Mouse (Mus musculus) embryonic facial prominence, embryonic 10.5 days (tissue): ENCODE results near the gene Usp35. TPM values are rescaled to one million over a fixed set of nuclear protein-coding genes. Genes with fewer than 3 reads are reported as not detected.
A peak's percentile ranks its signal among the peaks of the same experiment; 100 is the strongest.

Experiments
- DNase-seq: peaks from one replicate; pipeline ENCODE4 v3.0.0-alpha.2; 2017; ENCODE audit warnings: low spot score
- H3K27ac ChIP-seq: fragments of 300-500 bp; sonication (generic); replicated peaks from 2 replicates; pipeline ENCODE4 v1.5.1; 2016; ENCODE audit warnings: mild to moderate bottlenecking
- H3K27me3 ChIP-seq: fragments of 300-500 bp; sonication (generic); replicated peaks from 2 replicates; pipeline ENCODE4 v1.6.1; 2016; ENCODE audit warnings: low read depth, mild to moderate bottlenecking; ENCODE audit not compliant: poor library complexity, severe bottlenecking
- H3K36me3 ChIP-seq: fragments of 300-500 bp; sonication (generic); replicated peaks from 2 replicates; pipeline ENCODE4 v1.6.1; 2016; ENCODE audit warnings: mild to moderate bottlenecking, moderate library complexity
- H3K4me1 ChIP-seq: fragments of 300-500 bp; sonication (generic); 2 replicates; pipeline ENCODE4 v1.6.1; 2016
- H3K4me3 ChIP-seq: fragments of 300-500 bp; sonication (generic); 2 replicates; pipeline ENCODE4 v1.5.1; 2016; ENCODE audit warnings: mild to moderate bottlenecking, moderate library complexity
- H3K9me3 ChIP-seq: fragments of 300-500 bp; sonication (generic); 2 replicates; pipeline ENCODE4 v1.6.1; 2016; ENCODE audit warnings: mild to moderate bottlenecking
- WGBS: fragments of 180-500 bp; shearing (Covaris S2); methylation state at CpG from one replicate; pipeline ENCODE4 v1.1.7; 2016; 5-methylcytosine and 5-hydroxymethylcytosine counted together
- polyA plus RNA-seq: library from polyadenylated mRNA; unstranded; fragments of >200 nt; fragmentation: Nextera tagmentation; extraction: Ambion mirVana; gene quantifications from 2 replicates; pipeline ENCODE4 v1.2.1, GENCODE M21; 2016

Gene Usp35
- polyA plus RNA-seq, 1 experiment from 2014 or later = 1.8 TPM

DNA sequence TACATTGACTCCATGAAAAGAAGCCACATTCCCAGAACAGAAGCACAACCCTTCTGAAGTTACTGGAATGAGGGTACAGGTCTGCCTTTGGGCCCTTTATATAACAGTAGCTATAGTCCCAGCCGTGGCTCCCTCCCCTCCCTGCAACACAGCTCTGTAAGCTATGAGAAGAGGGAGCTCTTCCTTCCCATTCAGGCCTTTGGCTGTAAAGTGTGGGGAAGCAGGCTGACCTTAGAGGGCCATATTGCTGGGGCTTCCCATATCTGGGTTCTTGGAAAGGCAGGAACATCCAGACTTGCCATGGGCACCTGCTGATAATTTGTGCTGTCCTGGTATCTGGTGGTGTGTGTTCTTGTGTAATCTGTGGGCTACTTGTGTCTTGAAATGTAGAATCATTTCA, 24.3 kb downstream of the Usp35 start:
- 82% methylated on average over 1 of the region's 1 CpGs for WGBS
- Histone ChIP-seq H3K36me3 (peaks cover 98% of the 10 kb centered on the region), H3K27ac (no peak overlapping the region), H3K4me1 (no peaks in the 10 kb centered on the region), H3K4me3 (no peak overlapping the region), H3K27me3 (no peaks in the 10 kb centered on the region), H3K9me3 (no peaks in the 10 kb centered on the region)
- peak; percentile 5 for DNase-seq

DNA sequence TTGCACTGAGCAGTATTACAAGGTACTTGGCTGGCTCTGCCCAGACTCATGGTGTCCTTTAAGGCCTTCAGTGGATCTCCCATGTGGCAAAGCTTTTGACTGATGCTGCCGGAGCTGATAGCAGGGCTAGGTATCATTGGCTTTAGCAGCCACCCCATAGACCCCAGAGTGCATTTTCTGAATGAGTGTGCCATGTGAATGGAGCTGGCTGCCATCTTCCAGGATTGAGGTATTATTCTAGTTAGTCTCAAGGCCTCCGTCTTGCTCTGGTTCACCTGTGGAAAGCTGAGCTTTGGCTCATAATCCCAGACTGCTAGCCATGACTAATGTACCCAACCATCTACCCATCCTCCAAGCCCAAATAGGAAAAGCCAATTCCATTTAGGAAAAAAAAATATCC, 25.0 kb downstream of the Usp35 start:
- 97% methylated on average over 2 of the region's 2 CpGs for WGBS
- no peaks in the 10 kb centered on the region for H3K4me1 ChIP-seq
- H3K9me3 ChIP-seq = no peaks in the 10 kb centered on the region
- peaks cover 91% of the 10 kb centered on the region for H3K36me3 ChIP-seq
- no peak for DNase-seq
- no peak overlapping the region for H3K27ac ChIP-seq
- no peaks in the 10 kb centered on the region for H3K27me3 ChIP-seq
- H3K4me3 ChIP-seq = no peak overlapping the region

DNA sequence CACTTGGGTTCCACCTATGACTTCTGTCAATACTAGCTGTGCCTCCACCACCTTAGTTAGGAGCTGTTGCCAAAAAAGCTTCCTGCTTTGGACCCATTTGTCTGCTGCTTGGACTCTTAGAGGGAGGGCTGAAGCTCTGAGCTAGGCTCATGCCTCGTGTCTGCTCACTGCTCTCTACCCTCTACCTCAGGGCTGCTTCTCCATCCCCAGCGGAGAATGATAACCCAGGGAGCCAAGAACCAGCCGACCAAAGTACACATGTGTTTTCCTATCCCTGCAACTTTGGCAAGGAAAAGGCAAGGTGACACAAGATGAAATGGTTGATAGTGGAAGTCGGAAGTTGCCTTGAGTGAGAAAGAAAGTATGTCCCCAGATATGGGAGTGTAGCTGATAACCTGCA, 26.6 kb downstream of the Usp35 start:
- no peak overlapping the region for H3K27ac ChIP-seq
- no peak for DNase-seq
- no peaks in the 10 kb centered on the region for H3K27me3 ChIP-seq
- peaks cover 75% of the 10 kb centered on the region for H3K36me3 ChIP-seq
- H3K4me1 ChIP-seq = no peaks in the 10 kb centered on the region
- 85% methylated on average over 4 of the region's 4 CpGs for WGBS
- H3K9me3 ChIP-seq = no peaks in the 10 kb centered on the region
- no peak overlapping the region for H3K4me3 ChIP-seq

DNA sequence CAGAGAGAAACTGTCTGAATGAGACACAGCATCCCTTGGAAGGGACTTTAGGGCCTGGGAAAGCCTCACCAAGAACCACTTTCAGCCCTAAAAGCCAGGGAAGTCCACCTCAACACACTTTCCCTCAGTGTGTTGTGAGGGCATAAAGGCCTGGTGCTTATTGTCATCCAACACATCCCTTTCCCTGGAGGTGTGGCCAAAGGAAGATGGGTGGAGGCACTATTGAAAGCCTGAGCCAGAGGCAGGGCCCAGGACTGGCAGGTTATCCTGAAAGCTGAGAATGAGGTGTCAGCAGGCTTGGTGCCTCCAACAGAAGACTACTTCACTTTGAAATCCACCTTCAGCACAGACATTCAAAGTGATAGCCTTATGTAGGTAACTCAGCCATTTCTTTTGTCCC, 27.3 kb downstream of the Usp35 start:
- Histone ChIP-seq H3K27me3 (no peaks in the 10 kb centered on the region), H3K4me3 (no peak overlapping the region), H3K4me1 (no peaks in the 10 kb centered on the region), H3K9me3 (no peaks in the 10 kb centered on the region), H3K27ac (no peak overlapping the region), H3K36me3 (peaks cover 67% of the 10 kb centered on the region)
- DNase-seq = no peak

DNA sequence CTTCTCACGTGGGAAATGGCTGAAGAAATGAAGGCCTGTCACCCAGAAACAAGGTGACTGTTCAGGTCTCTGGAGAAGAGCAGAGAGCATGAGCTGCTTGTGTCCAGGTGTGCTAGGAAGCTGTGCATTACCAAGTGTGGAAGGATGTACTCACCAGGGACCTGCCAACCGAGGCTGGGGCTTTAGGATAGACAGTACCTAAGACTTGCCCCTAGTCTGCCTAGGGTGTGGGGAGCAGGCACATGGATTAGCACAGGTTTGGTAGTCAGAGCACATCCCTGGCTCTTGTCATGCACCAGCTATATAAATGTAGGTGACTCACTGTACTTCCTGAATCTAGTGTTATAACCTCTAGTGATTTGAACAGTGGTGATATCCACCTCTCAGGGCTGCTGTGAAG, 28.2 kb downstream of the Usp35 start:
- no peaks in the 10 kb centered on the region for H3K27me3 ChIP-seq
- H3K27ac ChIP-seq = no peak overlapping the region
- DNase-seq = no peak
- no peaks in the 10 kb centered on the region for H3K4me1 ChIP-seq
- H3K4me3 ChIP-seq = no peak overlapping the region
- no peaks in the 10 kb centered on the region for H3K9me3 ChIP-seq
- 72% methylated on average over 2 of the region's 2 CpGs for WGBS
- peaks cover 65% of the 10 kb centered on the region for H3K36me3 ChIP-seq

DNA sequence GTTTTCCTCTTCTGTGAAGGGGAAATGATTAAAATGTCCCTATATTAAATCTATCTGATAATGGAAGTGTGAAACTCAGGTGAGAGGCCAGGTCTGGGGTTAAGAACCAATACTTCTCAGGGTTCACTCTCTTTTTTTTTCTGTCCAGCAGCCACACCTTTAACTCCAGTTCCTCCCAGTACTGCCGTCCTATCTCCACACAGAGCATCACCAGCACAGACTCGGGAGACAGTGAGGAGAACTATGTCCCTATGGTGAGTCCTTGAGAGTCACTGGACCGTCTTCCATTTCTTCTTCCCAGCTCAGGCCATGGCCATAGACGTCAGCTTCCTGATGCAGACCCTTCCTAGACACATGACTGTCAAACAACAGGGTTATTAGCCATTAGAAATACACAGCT, 28.9 kb downstream of the Usp35 start:
- no peak for DNase-seq
- H3K27me3 ChIP-seq = no peaks in the 10 kb centered on the region
- H3K36me3 ChIP-seq = peaks cover 58% of the 10 kb centered on the region
- H3K27ac ChIP-seq = no peak overlapping the region
- H3K9me3 ChIP-seq = no peaks in the 10 kb centered on the region
- 84% methylated on average over 4 of the region's 4 CpGs for WGBS
- H3K4me1 ChIP-seq = no peaks in the 10 kb centered on the region
- H3K4me3 ChIP-seq = no peak overlapping the region

DNA sequence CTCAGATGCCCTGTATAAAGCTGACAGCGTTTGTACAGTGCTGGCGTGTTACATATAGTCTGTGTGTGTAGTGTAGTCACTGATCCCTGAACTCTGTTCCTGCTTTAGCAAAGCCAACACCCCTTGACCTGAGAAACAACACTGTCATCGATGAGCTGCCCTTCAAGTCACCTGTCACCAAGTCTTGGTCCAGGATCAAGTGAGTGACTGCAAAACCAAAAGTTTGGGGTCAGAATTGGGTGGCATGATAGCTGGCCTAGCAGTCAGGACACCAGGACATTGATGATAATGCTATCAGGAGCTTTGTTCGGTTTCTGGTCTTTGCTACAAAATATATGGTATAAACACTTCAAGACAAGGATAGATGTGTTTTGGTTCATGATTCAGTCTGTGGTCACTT, 29.6 kb downstream of the Usp35 start:
- no peak overlapping the region for H3K27ac ChIP-seq
- H3K36me3 ChIP-seq = peaks cover 54% of the 10 kb centered on the region
- 87% methylated on average over 4 of the region's 4 CpGs for WGBS
- no peaks in the 10 kb centered on the region for H3K4me1 ChIP-seq
- no peak overlapping the region for H3K4me3 ChIP-seq
- no peak for DNase-seq
- H3K27me3 ChIP-seq = no peaks in the 10 kb centered on the region
- no peaks in the 10 kb centered on the region for H3K9me3 ChIP-seq

DNA sequence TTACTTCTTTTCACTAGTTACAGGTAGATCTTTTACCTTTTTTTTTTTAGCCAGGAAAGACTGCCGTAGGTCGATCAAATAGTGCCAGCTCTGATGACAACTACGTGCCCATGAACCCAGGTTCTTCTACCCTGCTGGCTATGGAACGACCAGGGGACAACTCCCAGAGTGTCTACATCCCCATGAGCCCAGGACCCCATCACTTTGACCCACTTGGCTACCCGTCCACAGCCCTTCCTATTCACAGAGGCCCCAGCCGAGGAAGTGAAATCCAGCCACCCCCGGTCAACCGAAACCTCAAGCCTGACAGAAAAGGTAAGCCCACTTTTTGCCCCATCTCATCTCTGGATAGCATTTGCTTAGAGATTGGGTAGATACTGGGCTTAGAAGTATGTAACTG, 30.5 kb downstream of the Usp35 start:
- no peak for DNase-seq
- H3K27me3 ChIP-seq = no peaks in the 10 kb centered on the region
- no peaks in the 10 kb centered on the region for H3K9me3 ChIP-seq
- H3K27ac ChIP-seq = no peak overlapping the region
- H3K36me3 ChIP-seq = peaks cover 45% of the 10 kb centered on the region
- no peak overlapping the region for H3K4me3 ChIP-seq
- no peaks in the 10 kb centered on the region for H3K4me1 ChIP-seq
- WGBS = 88% methylated on average over 8 of the region's 8 CpGs

DNA sequence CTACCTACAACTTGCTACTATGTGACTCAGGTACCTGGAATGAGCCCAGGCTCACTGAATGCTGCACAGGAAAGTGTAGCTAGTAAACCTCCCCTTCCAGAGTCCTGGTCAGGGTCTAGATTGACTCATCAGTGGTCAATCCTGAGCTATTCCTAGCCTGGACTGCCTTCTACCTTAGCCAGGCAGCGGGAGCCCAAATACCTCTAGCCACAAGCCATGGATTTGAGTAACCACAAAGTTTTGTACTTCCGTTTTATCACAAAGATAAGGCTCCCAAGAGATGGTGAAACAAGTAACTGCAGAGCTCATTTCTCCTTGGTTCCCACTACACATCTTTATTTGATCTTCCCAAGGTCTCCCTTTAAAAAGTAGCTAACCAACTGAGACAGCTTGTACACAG, 30.9 kb downstream of the Usp35 start:
- no peak overlapping the region for H3K27ac ChIP-seq
- DNase-seq = no peak
- H3K36me3 ChIP-seq = peaks cover 41% of the 10 kb centered on the region
- H3K9me3 ChIP-seq = no peaks in the 10 kb centered on the region
- H3K4me1 ChIP-seq = no peaks in the 10 kb centered on the region
- no peak overlapping the region for H3K4me3 ChIP-seq
- no peaks in the 10 kb centered on the region for H3K27me3 ChIP-seq
- 92% methylated on average over 2 of the region's 2 CpGs for WGBS

DNA sequence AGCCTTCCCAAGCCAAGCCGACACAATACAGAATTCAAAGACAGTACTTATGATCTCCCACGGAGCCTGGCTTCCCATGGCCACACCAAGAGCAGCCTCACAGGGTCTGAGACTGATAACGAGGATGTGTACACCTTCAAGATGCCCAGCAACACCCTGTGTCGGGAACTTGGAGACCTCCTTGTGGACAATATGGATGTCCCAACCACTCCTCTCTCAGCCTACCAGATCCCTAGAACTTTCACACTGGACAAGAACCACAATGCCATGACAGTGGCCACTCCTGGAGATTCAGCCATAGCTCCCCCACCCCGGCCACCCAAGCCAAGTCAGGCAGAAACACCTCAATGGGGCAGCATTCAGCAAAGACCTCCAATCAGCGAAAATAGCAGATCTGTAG, 32.9 kb downstream of the Usp35 start:
- no peak for DNase-seq
- H3K36me3 ChIP-seq = peaks cover 21% of the 10 kb centered on the region
- H3K4me3 ChIP-seq = no peak overlapping the region
- H3K27ac ChIP-seq = no peak overlapping the region
- H3K4me1 ChIP-seq = no peaks in the 10 kb centered on the region
- no peaks in the 10 kb centered on the region for H3K9me3 ChIP-seq
- no peaks in the 10 kb centered on the region for H3K27me3 ChIP-seq
- 83% methylated on average over 6 of the region's 6 CpGs for WGBS

DNA sequence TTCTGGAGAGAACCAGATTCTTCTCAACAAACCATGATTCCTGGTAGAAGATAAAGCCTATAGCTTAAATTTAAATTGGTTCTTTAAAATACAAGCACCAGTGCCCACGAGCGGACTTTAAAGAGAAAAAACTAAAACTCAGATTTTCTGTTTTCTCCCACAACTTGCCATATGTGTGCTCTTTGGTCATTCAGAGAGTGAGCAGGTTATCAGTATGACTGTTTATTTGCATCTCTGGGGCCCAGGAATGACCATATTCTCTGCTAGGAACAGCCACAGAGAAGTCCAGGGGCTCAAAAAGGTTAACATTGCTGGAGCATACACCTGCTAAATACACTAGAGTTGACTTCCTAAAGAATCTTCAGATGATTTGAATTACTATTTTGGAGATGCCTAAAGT, 33.5 kb downstream of the Usp35 start:
- Histone ChIP-seq H3K4me1 (no peaks in the 10 kb centered on the region), H3K4me3 (no peak overlapping the region), H3K36me3 (peaks cover 14% of the 10 kb centered on the region), H3K27me3 (no peaks in the 10 kb centered on the region), H3K27ac (no peak overlapping the region), H3K9me3 (no peaks in the 10 kb centered on the region)
- DNase-seq = no peak
- WGBS = 93% methylated on average over 2 of the region's 2 CpGs

DNA sequence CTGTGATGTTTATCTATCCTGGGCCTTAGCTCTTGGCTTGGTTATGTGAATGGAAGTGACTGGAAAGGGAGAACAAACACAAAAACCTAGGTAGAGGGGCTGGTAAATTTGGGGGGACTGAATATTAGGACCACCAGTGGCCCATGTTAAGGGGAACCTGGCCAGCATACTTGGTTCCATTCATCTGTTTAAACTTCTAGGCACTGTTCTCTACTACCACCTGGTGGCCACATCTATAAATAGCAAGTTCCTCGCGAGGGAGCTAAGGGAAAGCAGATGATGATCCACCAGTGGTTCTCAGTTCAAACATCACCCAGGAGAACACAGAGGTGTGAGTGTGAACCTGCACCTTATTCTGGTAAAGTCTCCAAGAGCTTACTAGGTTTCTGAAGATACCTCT, 34.4 kb downstream of the Usp35 start:
- H3K36me3 ChIP-seq = peaks cover 6% of the 10 kb centered on the region; the same call in 1 of the 2 replicates
- no peaks in the 10 kb centered on the region for H3K9me3 ChIP-seq
- H3K4me1 ChIP-seq = no peaks in the 10 kb centered on the region
- WGBS = 2% methylated on average over 2 of the region's 2 CpGs
- H3K27me3 ChIP-seq = no peaks in the 10 kb centered on the region
- DNase-seq = peak; percentile 55
- no peak overlapping the region for H3K27ac ChIP-seq
- no peak overlapping the region for H3K4me3 ChIP-seq

DNA sequence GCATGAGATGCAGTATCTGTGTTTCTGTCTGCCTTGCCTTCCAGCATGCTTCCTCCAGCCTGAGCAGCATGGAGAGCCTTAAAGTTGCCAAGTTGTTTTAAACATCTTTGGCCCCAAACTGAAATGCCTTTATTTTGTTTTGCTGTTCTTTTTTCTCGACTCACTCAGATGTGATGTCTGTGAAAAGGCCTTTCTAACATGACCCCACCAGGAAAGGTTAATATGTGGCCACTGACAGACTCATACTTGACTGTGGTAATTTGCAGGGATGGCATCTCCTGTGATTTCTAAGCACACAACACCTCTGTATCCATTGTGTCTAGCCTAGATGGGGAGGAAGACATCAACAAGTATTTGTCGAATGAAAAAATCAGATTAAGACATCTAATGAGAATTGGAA, 34.8 kb downstream of the Usp35 start:
- no peak overlapping the region for H3K4me3 ChIP-seq
- no peaks in the 10 kb centered on the region for H3K9me3 ChIP-seq
- H3K36me3 ChIP-seq = peaks cover 6% of the 10 kb centered on the region; the same call in 1 of the 2 replicates
- no peaks in the 10 kb centered on the region for H3K4me1 ChIP-seq
- DNase-seq = no peak
- 54% methylated on average over 2 of the region's 2 CpGs for WGBS
- no peaks in the 10 kb centered on the region for H3K27me3 ChIP-seq
- H3K27ac ChIP-seq = no peak overlapping the region

DNA sequence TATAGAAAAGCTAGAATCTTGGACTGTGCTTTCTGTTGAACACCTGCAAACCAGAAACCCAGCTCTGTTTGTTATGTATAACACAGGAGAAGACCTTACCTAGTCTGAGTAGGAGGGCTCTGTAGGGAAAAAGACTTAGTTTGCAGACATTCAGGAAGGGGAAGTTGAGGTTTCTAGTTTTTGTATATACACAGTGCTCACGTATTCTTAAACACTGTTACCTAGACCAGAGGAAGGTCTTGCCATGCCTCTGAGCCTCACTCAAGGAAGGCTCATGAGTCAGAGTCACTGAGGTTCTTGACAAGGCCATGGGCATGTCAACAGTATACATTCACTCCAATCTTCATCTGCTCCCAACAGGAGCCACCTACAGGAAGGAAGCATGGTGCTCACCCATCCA, 60.8 kb downstream of the Usp35 start:
- H3K27me3 ChIP-seq = no peaks in the 10 kb centered on the region
- H3K4me3 ChIP-seq = no peak overlapping the region
- H3K27ac ChIP-seq = no peak overlapping the region
- H3K9me3 ChIP-seq = no peaks in the 10 kb centered on the region
- peaks cover 9% of the 10 kb centered on the region for H3K36me3 ChIP-seq
- DNase-seq = no peak
- WGBS = 86% methylated on average over 1 of the region's 1 CpGs
- no peaks in the 10 kb centered on the region for H3K4me1 ChIP-seq
